In the genomic region with DNA sequence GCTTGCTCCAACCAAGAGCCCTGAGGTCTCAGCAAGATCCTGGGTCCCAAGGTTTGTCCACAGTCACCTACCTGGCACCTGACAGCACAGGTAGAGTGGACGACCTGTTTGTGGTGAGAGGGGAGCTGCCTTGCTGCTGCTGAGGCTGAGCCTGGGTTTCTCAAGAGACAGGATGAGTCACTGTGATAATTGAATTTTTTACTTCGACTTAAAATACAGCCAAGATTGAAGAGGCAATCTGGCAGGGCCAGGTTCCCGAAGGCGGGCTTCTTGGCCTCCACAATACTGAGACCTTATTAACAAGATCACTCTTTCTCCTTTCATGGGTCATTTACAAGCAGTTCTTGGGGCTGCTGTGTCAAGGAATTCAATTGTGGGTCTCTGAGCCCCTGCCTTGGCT, we compare ENCODE assay signal across 11 mouse cellular contexts.
DNase-seq lines count a peak whose midpoint lies in the region; ATAC-seq lines count a peak whose summit lies in the region.
"Had no signal": no experiment of that assay in that cellular context is flagged by ENCODE, and none has a peak within 500 bp of the region (broad histone marks: within the 10 kb centered on the region; RNA-seq: fewer than 3 reads in every experiment).

No protein-coding gene starts in this region.

- H3K4me1 ChIP-seq in heart, embryonic 12.5 days (replicated peaks), result peaks cover 19% of the 10 kb centered on the region
- peaks cover 25% of the 10 kb centered on the region for H3K4me1 ChIP-seq in limb, embryonic 12.5 days (replicated peaks)
- peaks cover 6% of the 10 kb centered on the region; the same call in 1 of the 2 replicates for H3K4me1 ChIP-seq in limb, embryonic 10.5 days
- H3K4me1 ChIP-seq in hindbrain, embryonic 10.5 days (replicated peaks), result no peaks in the 10 kb centered on the region

- ATAC-seq in heart, embryonic 12.5 days (ENCODE audit: insufficient number of reproducible peaks, low FRiP score), result no peak
- no peak for ATAC-seq in limb, embryonic 12.5 days (ENCODE audit: insufficient number of reproducible peaks, insufficient read depth, low FRiP score, low TSS enrichment, low read depth)

- no peaks in the 10 kb centered on the region for H3K9me3 ChIP-seq in heart, embryonic 12.5 days (replicated peaks)
- no peaks in the 10 kb centered on the region for H3K9me3 ChIP-seq in limb, embryonic 12.5 days
- H3K9me3 ChIP-seq in limb, embryonic 10.5 days (replicated peaks), result no peaks in the 10 kb centered on the region
- H3K9me3 ChIP-seq in hindbrain, embryonic 10.5 days, result no peaks in the 10 kb centered on the region

- H3K9ac ChIP-seq in heart, embryonic 12.5 days, result no peak overlapping the region
- H3K9ac ChIP-seq in limb, embryonic 12.5 days (replicated peaks), result no peak overlapping the region

- WGBS in heart, embryonic 12.5 days, result 72% methylated on average over 4 of the region's 4 CpGs
- 88% methylated on average over 4 of the region's 4 CpGs for WGBS in limb, embryonic 12.5 days
- WGBS in limb, embryonic 10.5 days, result 90% methylated on average over 4 of the region's 4 CpGs
- WGBS in hindbrain, embryonic 10.5 days, result 92% methylated on average over 4 of the region's 4 CpGs

- no peak overlapping the region for H3K27ac ChIP-seq in heart, embryonic 12.5 days (ENCODE audit: poor library complexity, severe bottlenecking)
- H3K27ac ChIP-seq in limb, embryonic 12.5 days, result 0 out of 2 replicates have a peak overlapping the region, but pooled peaks have one; percentile 62
- H3K27ac ChIP-seq in limb, embryonic 10.5 days, result no peak overlapping the region
- no peak overlapping the region for H3K27ac ChIP-seq in hindbrain, embryonic 10.5 days

- peaks cover 29% of the 10 kb centered on the region for H3K36me3 ChIP-seq in heart, embryonic 12.5 days
- H3K36me3 ChIP-seq in limb, embryonic 12.5 days, result peaks cover 49% of the 10 kb centered on the region
- peaks cover 63% of the 10 kb centered on the region for H3K36me3 ChIP-seq in limb, embryonic 10.5 days
- peaks cover 64% of the 10 kb centered on the region for H3K36me3 ChIP-seq in hindbrain, embryonic 10.5 days

- H3K4me2 ChIP-seq in heart, embryonic 12.5 days, result no peak overlapping the region
- H3K4me2 ChIP-seq in limb, embryonic 12.5 days, result no peak overlapping the region
- H3K4me2 ChIP-seq: midbrain, embryonic 11.5 days had no signal

- peak; percentile 30 to 66 for DNase-seq in adrenal gland, adult (ENCODE audit: inconsistent age in 2 of 2, low spot score in 1 of 2)
- no peak for DNase-seq in adrenal gland, postnatal 25 days
- DNase-seq in heart, adult 18-20 months, result peak; percentile 35 to 45
- no peak for DNase-seq in limb, embryonic 10.5 days (ENCODE audit: low spot score)
- peak; percentile 22 for DNase-seq in right cerebral cortex, postnatal 25 days
- no peak for DNase-seq in hindbrain, embryonic 10.5 days (ENCODE audit: low spot score)
- DNase-seq: lung, adult 2 months had no signal

- H3K27me3 ChIP-seq in heart, embryonic 12.5 days (replicated peaks), result no peaks in the 10 kb centered on the region
- H3K27me3 ChIP-seq in limb, embryonic 12.5 days, result no peaks in the 10 kb centered on the region
- H3K27me3 ChIP-seq in limb, embryonic 10.5 days (ENCODE audit: low read depth, poor library complexity, severe bottlenecking), result no peaks in the 10 kb centered on the region
- no peaks in the 10 kb centered on the region for H3K27me3 ChIP-seq in hindbrain, embryonic 10.5 days (ENCODE audit: insufficient read depth, poor library complexity, severe bottlenecking)

- H3K4me3 ChIP-seq in heart, embryonic 12.5 days, result no peak overlapping the region
- no peak overlapping the region for H3K4me3 ChIP-seq in limb, embryonic 12.5 days (replicated peaks)
- H3K4me3 ChIP-seq in limb, embryonic 10.5 days, result no peak overlapping the region
- H3K4me3 ChIP-seq in hindbrain, embryonic 10.5 days, result no peak overlapping the region
- H3K4me3 ChIP-seq: erythroblast, embryonic 14.5 days had no signal

Comparison
In these comparisons a context has a peak if more than half of its experiments do, and no peak if none do; other contexts are left out.
1. DNase-seq: peak in adrenal gland, adult (2 of 2), heart, adult 18-20 months (2 of 2) and right cerebral cortex, postnatal 25 days (single experiment); none in adrenal gland, postnatal 25 days (single experiment), limb, embryonic 10.5 days (single experiment) and hindbrain, embryonic 10.5 days (single experiment).